Mouse (Mus musculus): ENCODE measurements around the gene Nlrp6. TPM values are rescaled to one million over a fixed set of nuclear protein-coding genes. Genes with fewer than 3 reads are reported as not detected.

The Nlrp6 gene
- total and polyA plus RNA-seq, 3 experiments: 0.08 to 0.11 TPM; not detected in 1

DNA sequence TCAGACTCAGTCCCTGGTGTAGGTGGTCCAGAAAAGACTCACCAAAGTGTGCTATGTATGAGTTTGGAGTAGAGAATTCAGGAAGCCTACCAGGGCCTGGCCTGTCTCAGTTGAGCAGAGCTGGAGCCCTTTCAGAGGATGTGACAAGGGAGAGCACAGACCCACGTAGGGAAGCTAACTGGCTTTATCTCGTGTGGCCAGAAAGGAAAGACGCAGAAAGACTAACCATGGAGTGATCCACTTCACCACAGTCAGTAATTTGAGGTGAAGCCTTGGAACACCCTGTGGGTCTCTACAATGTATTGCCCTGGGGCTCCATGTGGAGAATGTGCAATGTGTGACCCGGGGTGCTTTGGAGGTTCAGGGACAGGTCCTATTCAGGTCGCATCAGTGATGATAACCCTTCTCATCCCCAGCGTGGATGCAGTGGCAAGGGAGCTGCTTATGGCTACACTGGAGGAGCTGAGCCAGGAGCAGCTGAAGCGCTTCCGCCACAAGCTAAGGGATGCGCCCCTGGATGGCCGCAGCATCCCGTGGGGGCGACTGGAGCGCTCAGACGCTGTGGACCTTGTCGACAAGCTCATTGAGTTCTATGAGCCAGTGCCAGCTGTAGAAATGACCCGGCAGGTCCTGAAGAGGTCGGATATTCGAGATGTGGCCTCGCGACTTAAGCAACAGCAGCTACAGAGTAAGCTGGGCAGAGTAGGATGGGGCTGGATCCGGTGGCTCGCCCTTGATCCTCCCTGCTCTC, 698 bp downstream of the Nlrp6 start:
- DNase-seq (ENCODE audit: low spot score) (no peak), ATAC-seq (ENCODE audit: extremely low read depth, insufficient number of reproducible peaks, low FRiP score, poor library complexity, severe bottlenecking) (no peak)
- Histone ChIP-seq H3K4me3 (ENCODE audit: low read depth, low read length) (peak overlapping the region; percentile 51; the same call in 1 of the 2 replicates), H3K36me3 (replicated peaks) (no peaks in the 10 kb centered on the region), H3K27me3 (ENCODE audit: insufficient read depth, low read length) (peaks cover 44% of the 10 kb centered on the region), H3K9me3 (replicated peaks) (peaks cover 10% of the 10 kb centered on the region), H3K4me1 (ENCODE audit: insufficient read depth, low read depth, low read length) (peaks cover 52% of the 10 kb centered on the region)
- no peak for TF ChIP-seq GATA1 (IDR thresholded peaks at IDR 0.05; ENCODE audit: borderline replicate concordance, low read length)
- no peak for TF ChIP-seq GATA2 (IDR thresholded peaks at IDR 0.05; ENCODE audit: borderline replicate concordance, low read depth, low read length)
- no peak for TF ChIP-seq CTCF (IDR thresholded peaks at IDR 0.05; ENCODE audit: low read depth, low read length)
- TF ChIP-seq TAL1 (conservative IDR thresholded peaks at IDR 0.05; ENCODE audit: low read depth, low read length): no peak
- no peak for TF ChIP-seq POLR2AphosphoS5 (IDR thresholded peaks at IDR 0.05; ENCODE audit: insufficient replicate concordance, low read depth, low read length)

DNA sequence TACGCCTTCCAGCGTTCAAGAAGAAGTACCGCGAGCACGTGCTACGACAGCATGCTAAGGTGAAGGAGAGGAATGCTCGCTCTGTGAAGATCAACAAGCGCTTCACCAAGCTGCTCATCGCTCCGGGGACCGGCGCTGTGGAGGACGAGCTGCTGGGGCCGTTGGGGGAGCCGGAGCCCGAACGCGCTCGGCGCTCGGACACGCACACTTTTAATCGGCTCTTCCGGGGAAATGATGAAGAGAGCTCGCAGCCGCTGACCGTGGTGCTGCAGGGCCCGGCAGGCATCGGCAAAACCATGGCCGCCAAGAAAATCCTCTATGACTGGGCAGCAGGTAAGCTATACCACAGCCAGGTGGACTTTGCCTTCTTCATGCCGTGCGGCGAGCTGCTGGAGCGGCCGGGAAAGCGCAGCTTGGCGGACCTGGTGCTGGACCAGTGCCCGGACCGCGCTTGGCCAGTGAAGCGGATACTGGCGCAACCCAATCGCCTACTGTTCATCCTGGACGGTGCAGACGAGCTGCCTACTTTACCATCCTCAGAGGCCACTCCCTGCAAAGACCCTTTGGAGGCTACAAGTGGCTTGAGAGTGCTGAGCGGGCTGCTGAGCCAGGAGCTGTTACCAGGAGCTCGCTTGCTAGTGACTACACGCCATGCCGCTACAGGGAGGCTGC, 1.8 kb downstream of the Nlrp6 start:
- TF ChIP-seq CTCF (IDR thresholded peaks at IDR 0.05; ENCODE audit: low read depth, low read length) (no peak), GATA2 (IDR thresholded peaks at IDR 0.05; ENCODE audit: borderline replicate concordance, low read depth, low read length) (no peak), GATA1 (IDR thresholded peaks at IDR 0.05; ENCODE audit: borderline replicate concordance, low read length) (no peak), TAL1 (conservative IDR thresholded peaks at IDR 0.05; ENCODE audit: low read depth, low read length) (no peak), POLR2AphosphoS5 (IDR thresholded peaks at IDR 0.05; ENCODE audit: insufficient replicate concordance, low read depth, low read length) (no peak)
- Histone ChIP-seq H3K27me3 (ENCODE audit: insufficient read depth, low read length) (peaks cover 46% of the 10 kb centered on the region), H3K4me3 (ENCODE audit: low read depth, low read length) (no peak overlapping the region), H3K36me3 (replicated peaks) (no peaks in the 10 kb centered on the region), H3K4me1 (ENCODE audit: insufficient read depth, low read depth, low read length) (peaks cover 46% of the 10 kb centered on the region), H3K9me3 (replicated peaks) (peaks cover 10% of the 10 kb centered on the region)
- ATAC-seq (ENCODE audit: extremely low read depth, insufficient number of reproducible peaks, low FRiP score, poor library complexity, severe bottlenecking): no peak
- no peak for DNase-seq (ENCODE audit: low spot score)

DNA sequence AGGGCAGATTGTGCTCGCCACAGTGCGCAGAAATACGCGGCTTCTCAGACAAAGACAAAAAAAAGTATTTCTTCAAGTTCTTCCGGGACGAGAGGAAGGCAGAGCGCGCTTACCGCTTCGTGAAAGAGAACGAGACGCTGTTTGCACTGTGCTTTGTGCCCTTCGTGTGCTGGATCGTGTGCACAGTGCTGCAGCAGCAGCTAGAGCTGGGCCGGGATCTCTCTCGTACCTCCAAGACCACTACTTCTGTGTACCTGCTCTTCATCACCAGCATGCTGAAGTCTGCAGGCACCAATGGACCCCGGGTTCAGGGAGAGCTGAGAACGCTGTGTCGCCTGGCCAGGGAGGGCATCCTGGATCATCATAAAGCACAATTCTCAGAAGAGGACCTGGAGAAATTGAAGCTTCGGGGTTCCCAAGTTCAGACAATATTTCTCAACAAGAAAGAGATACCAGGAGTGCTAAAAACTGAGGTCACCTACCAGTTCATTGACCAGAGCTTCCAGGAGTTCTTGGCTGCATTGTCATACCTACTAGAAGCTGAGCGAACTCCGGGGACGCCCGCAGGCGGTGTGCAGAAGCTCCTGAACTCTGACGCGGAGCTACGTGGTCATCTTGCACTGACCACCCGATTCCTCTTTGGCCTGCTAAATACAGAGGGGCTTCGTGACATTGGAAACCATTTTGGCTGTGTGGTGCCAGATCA, 2.5 kb downstream of the Nlrp6 start:
- Histone ChIP-seq H3K36me3 (replicated peaks) (no peaks in the 10 kb centered on the region), H3K9me3 (replicated peaks) (peaks cover 10% of the 10 kb centered on the region), H3K4me3 (ENCODE audit: low read depth, low read length) (no peak overlapping the region), H3K4me1 (ENCODE audit: insufficient read depth, low read depth, low read length) (peaks cover 43% of the 10 kb centered on the region), H3K27me3 (ENCODE audit: insufficient read depth, low read length) (peaks cover 46% of the 10 kb centered on the region)
- DNase-seq (ENCODE audit: low spot score): no peak
- TF ChIP-seq CTCF (IDR thresholded peaks at IDR 0.05; ENCODE audit: low read depth, low read length) (no peak), TAL1 (conservative IDR thresholded peaks at IDR 0.05; ENCODE audit: low read depth, low read length) (no peak), GATA1 (IDR thresholded peaks at IDR 0.05; ENCODE audit: borderline replicate concordance, low read length) (no peak), POLR2AphosphoS5 (IDR thresholded peaks at IDR 0.05; ENCODE audit: insufficient replicate concordance, low read depth, low read length) (no peak), GATA2 (IDR thresholded peaks at IDR 0.05; ENCODE audit: borderline replicate concordance, low read depth, low read length) (no peak)
- no peak for ATAC-seq (ENCODE audit: extremely low read depth, insufficient number of reproducible peaks, low FRiP score, poor library complexity, severe bottlenecking)

DNA sequence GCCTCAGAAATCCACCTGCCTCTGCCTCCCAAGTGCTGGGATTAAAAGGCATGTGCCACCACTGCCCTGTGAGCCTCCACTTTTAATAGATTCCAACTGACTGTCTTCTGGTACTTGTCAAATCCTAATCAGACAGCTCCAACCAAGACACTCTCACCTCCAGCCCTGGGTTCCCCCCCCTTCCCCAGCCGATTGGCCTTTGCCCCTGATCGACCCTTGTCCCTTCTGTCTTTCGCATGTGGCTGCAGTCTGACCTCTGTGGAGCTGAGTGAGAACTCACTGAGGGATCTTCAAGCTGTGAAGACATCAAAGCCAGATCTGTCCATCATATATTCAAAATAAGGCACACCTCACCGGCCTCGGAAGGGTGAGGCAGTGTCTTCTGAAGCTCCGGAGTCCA, 6.5 kb downstream of the Nlrp6 start:
- no peak for DNase-seq (ENCODE audit: low spot score)
- peaks cover 7% of the 10 kb centered on the region for H3K4me1 ChIP-seq (ENCODE audit: insufficient read depth, low read depth, low read length)
- H3K36me3 ChIP-seq (replicated peaks): no peaks in the 10 kb centered on the region
- no peak for ATAC-seq (ENCODE audit: extremely low read depth, insufficient number of reproducible peaks, low FRiP score, poor library complexity, severe bottlenecking)
- H3K9me3 ChIP-seq (replicated peaks): peaks cover 10% of the 10 kb centered on the region
- TF ChIP-seq POLR2AphosphoS5 (IDR thresholded peaks at IDR 0.05; ENCODE audit: insufficient replicate concordance, low read depth, low read length) (no peak), GATA2 (IDR thresholded peaks at IDR 0.05; ENCODE audit: borderline replicate concordance, low read depth, low read length) (no peak), GATA1 (IDR thresholded peaks at IDR 0.05; ENCODE audit: borderline replicate concordance, low read length) (no peak), TAL1 (conservative IDR thresholded peaks at IDR 0.05; ENCODE audit: low read depth, low read length) (no peak), CTCF (IDR thresholded peaks at IDR 0.05; ENCODE audit: low read depth, low read length) (no peak)
- no peak overlapping the region for H3K4me3 ChIP-seq (ENCODE audit: low read depth, low read length)
- peaks cover 43% of the 10 kb centered on the region for H3K27me3 ChIP-seq (ENCODE audit: insufficient read depth, low read length)

DNA sequence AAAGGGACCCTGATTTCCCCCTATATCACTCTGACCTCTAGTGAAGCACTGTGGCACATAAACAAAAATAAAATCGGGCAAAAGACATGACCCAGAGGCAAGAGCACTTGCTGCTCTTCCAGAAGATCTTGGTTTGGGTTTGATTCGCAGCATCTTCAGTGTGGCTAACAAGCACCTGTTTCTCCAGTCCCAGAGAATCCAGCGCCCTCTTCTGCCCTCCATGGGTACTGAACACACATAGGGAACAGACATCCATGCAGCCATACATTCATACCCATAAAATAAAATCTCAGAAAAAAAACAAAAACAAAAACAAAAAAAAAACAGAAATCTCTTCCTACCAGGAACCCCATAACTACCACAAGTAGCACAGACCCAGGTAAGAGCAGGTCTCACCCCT, 17.7 kb downstream of the Nlrp6 start:
- TF ChIP-seq TAL1 (conservative IDR thresholded peaks at IDR 0.05; ENCODE audit: low read depth, low read length) (no peak), GATA2 (IDR thresholded peaks at IDR 0.05; ENCODE audit: borderline replicate concordance, low read depth, low read length) (no peak), POLR2AphosphoS5 (IDR thresholded peaks at IDR 0.05; ENCODE audit: insufficient replicate concordance, low read depth, low read length) (no peak), CTCF (IDR thresholded peaks at IDR 0.05; ENCODE audit: low read depth, low read length) (no peak), GATA1 (IDR thresholded peaks at IDR 0.05; ENCODE audit: borderline replicate concordance, low read length) (no peak)
- H3K4me3 ChIP-seq (ENCODE audit: low read depth, low read length): no peak overlapping the region
- H3K9me3 ChIP-seq (replicated peaks): no peaks in the 10 kb centered on the region
- no peak for DNase-seq (ENCODE audit: low spot score)
- peaks cover 23% of the 10 kb centered on the region for H3K27me3 ChIP-seq (ENCODE audit: insufficient read depth, low read length)
- peaks cover 44% of the 10 kb centered on the region for H3K4me1 ChIP-seq (ENCODE audit: insufficient read depth, low read depth, low read length)
- ATAC-seq (ENCODE audit: extremely low read depth, insufficient number of reproducible peaks, low FRiP score, poor library complexity, severe bottlenecking): no peak
- H3K36me3 ChIP-seq (replicated peaks): peaks cover 11% of the 10 kb centered on the region

DNA sequence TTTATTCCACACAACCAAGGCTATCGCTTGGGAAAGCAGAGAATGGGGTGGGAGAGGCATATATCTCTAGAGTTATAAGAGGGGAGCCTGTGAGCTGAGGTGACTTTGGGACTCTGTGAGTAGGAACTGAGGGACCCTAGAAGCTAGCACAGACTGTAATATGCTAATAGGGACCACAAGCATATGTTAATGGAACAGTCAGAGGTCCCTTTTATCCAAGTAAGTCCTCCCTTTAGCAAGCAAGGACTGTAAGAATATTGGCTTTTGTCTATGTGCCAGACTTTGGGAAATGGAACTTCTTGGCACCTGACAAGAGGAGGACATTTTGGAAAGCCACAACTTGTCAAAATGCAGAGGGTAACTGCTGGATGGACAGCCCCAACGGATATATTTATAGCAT, 18.2 kb downstream of the Nlrp6 start:
- Histone ChIP-seq H3K36me3 (replicated peaks) (peaks cover 15% of the 10 kb centered on the region), H3K27me3 (ENCODE audit: insufficient read depth, low read length) (peaks cover 23% of the 10 kb centered on the region), H3K9me3 (replicated peaks) (no peaks in the 10 kb centered on the region), H3K4me1 (ENCODE audit: insufficient read depth, low read depth, low read length) (peaks cover 48% of the 10 kb centered on the region), H3K4me3 (ENCODE audit: low read depth, low read length) (no peak overlapping the region)
- no peak for ATAC-seq (ENCODE audit: extremely low read depth, insufficient number of reproducible peaks, low FRiP score, poor library complexity, severe bottlenecking)
- DNase-seq (ENCODE audit: low spot score): no peak
- TF ChIP-seq GATA2 (IDR thresholded peaks at IDR 0.05; ENCODE audit: borderline replicate concordance, low read depth, low read length) (no peak), POLR2AphosphoS5 (IDR thresholded peaks at IDR 0.05; ENCODE audit: insufficient replicate concordance, low read depth, low read length) (no peak), TAL1 (conservative IDR thresholded peaks at IDR 0.05; ENCODE audit: low read depth, low read length) (no peak), GATA1 (IDR thresholded peaks at IDR 0.05; ENCODE audit: borderline replicate concordance, low read length) (no peak), CTCF (IDR thresholded peaks at IDR 0.05; ENCODE audit: low read depth, low read length) (no peak)
